Mouse (Mus musculus) retina, postnatal 1 day (tissue): ENCODE data around the gene Usp31.

Experiments
- DNase-seq: peaks from one replicate; pipeline ENCODE4 v3.0.0-alpha.2; 2012

Gene Usp31

GRCm38 (mm10) chr7:121707073-121707667, at the start of gene Usp31:
Gene Usp31 (minus strand): TSS chr7:121707253.
- DNase-seq, result peak; percentile 98

GRCm38 (mm10) chr7:121754748-121755147, 47.7 kb upstream of the Usp31 start:
- DNase-seq, result no peak

DNA sequence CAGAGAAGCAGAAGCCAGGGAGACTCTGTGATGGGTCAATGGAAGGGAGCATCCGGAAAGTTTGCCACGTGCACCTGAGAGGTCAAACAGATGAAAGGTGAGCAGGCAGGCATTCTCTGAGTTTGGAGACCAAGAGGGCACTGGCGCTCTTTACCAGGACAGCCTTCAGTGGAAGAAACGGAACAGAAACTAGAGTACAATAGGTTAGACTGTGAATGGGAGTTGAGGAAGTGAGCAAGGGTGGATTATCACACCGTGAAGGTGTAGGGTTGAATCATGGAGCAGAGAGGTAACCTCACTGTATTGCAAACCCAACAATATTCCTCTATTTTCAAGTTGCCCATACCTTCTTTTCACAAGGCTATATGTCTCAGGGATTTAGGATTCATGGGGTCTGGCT, 43.2 kb upstream of the Usp31 start:
- DNase-seq, result no peak

- DNase-seq, result no peak
These were observed 30.7 kb upstream of the Usp31 start for GRCm38 (mm10) chr7:121737511-121738415.

GRCm38 (mm10) chr7:121734171-121734831, 27.2 kb upstream of the Usp31 start, which contains the start of gene Scnn1g:
Gene Scnn1g (plus strand): TSS chr7:121734479.
- DNase-seq, result peak; percentile 86

DNA sequence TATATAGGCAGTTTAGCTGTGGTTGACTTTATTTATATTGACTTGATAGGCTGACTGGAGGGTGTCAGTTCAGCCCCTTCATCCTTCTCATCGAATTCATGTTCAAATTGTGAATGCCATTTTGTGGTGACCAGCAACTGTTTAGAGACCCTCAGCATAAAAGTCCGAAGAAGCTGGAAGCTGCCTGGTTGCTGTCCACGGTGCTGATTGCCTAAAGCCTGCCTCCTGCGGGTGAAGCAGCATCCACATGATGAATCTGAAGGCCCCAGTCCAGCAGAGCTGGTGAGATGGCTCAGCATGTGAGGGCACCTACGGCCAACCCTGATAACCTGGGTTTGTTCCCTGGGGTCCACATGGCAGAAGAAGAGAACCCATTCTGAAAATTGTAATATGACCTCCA, 23.2 kb upstream of the Usp31 start:
- peak; percentile 64 for DNase-seq

DNA sequence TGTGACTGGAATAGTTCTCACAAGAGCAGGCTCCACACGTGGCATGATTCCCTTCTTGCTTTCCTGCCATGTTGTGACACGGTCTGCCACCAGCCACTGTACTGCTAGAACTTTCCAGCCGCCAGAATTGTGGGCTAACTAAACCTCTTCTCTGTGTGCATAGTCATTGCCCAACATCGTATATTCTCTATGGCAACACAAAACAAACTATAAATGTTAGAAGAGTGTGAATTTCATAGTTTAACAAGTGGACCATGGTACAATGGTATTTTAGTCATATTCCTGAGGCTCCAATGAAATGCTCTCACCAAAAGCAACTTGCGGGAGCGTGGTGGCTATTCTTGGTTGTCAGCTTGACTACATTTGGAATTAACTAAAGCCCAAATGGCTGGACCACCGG, 10.0 kb upstream of the Usp31 start:
- DNase-seq, result no peak

DNA sequence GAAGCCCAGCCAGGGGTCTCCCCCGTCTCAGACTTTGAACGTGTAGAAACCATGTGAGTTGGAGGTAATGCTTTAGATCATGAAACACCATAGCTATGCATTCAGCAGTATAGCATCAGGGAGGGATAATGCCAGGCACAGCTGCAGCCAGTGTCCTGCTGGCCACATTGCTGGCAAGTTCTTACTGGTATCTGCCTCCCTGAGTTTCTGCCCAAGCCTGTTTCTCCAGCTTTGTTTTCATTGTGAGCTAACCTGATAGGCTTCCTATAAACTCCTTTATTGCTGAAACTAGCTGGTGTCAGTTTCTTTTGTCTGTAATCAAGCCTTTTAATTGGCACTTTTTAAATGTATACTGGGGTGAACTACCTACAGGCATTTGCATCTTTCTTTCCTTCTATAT, 4.1 kb upstream of the Usp31 start:
- DNase-seq, result no peak

DNA sequence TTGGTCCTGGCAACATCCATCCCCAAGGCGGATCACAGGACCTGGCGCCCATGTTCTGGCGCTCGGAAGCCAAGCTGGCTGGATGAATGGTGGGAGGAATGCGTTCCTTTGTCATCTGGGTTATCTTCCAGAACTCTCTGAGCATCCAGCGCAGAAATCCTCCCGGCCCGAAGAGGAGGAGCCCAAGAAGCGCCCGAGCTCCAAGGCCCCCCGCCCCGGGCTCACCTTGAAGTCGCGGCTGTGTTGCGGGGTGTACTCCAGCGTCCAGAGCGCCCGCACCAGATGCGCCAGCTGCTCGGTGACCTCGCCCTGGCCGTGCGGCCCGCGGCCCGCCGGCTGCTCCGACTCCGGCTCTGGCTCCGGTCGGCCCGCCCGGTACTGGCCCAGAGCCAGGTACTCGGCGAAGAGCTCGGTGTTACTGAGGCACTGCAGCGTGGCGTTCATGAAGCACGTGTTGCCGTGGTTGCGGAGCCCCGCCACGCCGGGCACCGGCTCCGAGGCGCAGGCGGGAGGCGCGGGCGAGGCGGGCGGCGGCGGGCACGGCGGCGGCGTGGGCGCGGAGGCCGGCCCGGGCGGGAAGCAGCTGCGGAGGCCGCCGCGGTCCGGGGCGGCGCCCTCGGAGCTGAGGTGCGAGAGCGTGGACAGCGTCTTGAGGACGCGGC, 511 bp downstream of the Usp31 start:
- peak; percentile 62 for DNase-seq

DNA sequence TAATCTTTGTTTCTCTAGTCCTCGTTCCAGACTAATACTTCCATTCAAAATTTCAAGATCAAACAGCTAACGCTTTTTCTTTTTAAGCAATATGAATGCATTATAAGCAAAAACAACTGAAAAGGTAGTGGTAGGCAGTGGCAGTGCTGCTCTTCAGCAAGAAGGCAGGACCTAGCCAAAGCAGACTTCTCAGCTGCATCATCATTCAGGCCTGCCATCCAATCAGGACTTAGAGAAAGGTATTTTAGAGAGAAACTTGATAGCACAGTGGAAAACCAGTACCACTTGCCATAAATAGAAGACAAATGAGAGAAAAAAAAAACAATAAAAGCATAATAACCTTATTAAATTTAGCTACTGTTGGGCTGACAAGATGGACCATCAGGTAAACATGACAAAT, 2.0 kb downstream of the Usp31 start:
- no peak for DNase-seq

- no peak for DNase-seq
These were observed 5.1 kb downstream of the Usp31 start for GRCm38 (mm10) chr7:121701983-121702382.

DNA sequence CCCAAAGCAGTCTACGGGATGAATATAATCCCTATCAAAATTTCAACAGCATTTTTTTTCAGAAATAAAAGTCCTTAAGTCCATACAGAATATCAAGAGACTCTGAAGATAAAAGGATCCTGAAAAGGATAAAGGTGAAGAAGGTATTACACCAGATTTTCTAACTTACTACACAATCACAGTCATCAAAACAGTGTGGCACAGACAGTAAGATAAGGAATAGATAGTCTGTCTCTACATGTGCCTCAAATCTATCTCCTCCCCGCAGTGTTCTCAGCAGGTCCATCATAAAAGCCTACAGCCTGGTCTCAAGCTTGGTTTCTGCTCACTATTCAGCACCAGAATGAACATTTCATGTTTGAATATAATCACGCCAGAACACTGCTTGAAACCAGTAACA, 6.6 kb downstream of the Usp31 start:
- no peak for DNase-seq

DNA sequence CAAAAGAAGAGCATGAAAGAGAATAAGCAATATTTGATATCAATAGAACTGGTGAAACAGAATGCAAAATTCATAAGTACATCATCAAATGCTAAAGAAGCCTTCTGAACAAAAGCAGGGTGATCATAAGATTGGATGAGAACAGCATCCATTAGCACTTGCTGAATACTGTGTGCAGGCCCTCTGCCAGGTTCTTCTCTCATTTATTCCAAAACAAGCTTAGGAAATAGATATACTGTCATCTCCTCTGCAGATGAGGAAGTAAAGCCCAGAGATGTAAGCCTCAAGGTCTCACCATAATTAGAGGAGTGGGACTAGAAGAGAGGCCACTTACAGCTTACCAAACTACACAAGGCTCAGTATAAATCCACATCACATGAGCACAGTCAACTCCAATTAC, 7.8 kb downstream of the Usp31 start:
- no peak for DNase-seq

DNA sequence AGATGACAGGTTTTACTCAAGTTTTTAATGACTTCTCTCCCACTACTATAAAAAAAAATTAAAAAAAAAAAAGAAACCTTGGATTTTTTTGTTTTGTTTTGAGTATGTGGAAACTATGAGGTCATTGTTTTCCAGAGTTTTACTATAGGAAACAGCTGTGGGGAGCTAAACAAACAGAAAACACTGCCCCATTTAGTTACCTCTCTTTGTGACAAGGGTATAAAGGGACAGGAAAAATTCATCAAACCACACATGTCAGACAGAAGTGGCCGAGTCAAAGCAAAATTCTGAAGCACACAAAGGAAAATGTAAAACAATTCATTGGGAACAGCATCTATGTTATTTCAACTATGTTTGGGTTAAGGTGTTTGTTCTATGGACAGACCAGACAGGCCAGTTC, 9.5 kb downstream of the Usp31 start:
- DNase-seq, result peak; percentile 29

DNA sequence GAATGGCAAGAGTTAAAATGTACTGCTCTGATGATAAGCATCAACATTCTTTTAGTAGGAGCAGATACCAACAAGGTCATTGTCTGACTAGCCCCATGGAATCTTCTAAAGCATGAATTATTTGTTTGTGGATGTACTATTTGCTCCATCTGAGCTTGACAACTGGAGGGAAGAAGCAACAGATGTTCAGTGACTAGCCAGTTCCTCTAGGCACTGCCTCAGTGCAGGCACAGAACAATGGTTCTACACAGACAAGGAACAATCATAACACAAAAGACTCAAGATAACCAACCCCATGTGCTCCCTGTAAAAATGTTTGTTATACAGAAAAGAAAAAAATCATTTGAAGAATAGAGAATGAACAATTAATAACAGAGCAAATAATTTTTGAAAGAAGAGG, 9.9 kb downstream of the Usp31 start:
- DNase-seq, result peak; percentile 46

DNA sequence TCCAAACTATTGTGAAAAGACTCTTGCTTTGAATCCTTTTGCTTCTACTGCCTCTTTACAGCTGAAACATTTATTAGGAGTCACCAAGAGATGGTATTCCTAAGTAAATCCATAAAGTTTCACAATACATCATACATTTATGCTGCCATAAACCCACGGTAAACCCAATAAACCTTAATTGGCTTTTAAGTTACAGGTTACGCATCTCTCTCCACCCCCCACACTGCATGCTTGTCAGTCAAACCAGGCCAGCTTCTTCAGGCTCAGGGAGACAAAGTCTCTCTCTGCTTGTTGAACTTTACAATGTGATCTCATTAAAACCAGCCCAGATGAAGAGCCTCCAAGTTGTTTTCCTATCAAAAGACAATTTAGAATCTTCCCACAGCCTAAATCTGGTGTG, 15.2 kb downstream of the Usp31 start:
- DNase-seq, result no peak

DNA sequence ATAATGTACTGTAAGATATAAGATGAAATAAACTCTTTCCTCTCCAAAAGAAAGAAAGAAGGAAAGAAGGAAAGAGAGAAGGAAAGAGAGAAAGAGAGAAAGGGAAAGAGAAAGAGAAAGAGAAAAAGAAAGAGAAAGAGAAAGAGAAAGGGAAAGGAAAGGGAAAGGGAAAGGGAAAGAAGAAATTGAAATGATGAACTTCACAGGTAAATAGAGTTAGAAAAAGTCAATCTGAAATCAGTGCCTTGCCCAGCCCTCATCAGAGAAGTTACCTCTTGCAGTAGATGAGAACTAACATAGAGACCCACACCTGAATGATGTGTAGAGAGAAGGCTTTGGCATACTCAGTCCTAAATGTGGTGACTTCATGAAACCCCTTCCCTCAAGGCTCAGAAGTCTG, 17.7 kb downstream of the Usp31 start:
- no peak for DNase-seq

- DNase-seq, result no peak
These were observed 21.7 kb downstream of the Usp31 start for GRCm38 (mm10) chr7:121685140-121685984.

DNA sequence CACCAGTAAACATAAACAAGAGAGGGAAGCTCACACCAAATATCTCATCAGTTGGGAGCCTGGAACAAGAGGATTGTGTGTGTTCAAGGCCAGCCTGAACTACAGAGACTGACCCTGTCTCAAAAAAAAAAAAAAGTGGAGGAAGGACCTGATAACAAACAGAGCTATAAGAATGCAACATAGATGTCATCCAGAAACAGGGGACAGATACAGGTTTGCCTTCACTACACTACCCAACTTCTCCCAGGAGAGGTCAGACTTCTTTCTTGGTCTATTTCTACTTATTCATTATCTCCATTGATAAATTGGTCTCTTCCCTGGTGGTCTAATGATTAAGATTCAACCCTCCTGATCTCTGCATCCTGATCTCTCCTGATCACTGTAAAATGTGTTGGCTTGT, 25.9 kb downstream of the Usp31 start:
- DNase-seq, result no peak

DNA sequence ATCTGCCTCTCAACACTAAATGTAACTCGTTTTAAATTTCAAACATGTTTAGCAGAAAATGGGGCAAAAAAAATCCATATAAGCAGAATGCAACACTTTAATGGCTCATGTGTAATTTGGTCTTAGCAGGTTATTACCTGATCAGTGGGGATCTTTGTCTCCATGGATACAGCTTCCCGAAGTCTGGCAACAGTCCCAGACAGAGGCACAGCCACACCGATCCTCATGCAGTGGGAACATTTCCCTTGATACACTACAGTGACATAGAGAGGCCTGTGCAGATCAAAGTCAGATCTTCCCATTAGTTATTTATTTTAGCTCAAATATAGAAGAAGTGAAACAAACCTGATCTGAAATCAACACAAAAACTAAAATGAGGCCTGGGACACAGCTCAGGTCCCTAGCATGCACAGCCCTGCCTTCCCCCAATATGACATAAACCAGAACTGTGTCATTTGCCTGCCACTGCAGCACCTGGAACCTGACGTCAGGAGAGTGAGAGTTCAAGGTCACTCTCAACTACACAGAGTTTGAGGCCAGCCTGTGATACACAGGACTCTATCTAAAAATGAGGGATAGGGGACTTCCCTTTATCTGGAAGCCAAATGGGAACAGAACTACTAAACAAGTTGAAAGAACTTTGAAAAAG, 29.8 kb downstream of the Usp31 start:
- DNase-seq, result no peak

DNA sequence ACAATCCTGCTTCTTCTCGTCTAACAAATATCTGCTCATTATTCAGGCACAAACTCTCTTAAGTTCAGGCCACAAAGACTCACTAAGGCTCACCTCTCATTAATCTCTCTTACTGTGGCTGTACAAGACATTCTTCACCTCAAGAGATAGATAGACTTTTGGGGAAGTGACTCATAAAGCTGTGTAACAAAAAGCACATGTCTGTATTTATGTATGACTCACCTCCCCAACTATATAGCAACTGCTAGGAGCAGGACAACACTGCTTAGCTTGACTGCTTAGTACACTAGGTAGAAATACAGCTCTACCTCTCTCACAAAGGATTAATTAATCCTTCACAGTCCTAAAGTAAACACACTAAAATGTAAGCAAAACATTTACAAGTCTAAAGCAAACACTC, 46.3 kb downstream of the Usp31 start:
- DNase-seq, result no peak

GRCm38 (mm10) chr7:121658866-121659265, 48.2 kb downstream of the Usp31 start:
- no peak for DNase-seq
